Mouse (Mus musculus) limb, embryonic 11.5 days (tissue): Measurements from ENCODE around the gene Ddit4l. TPM values are rescaled to one million over a fixed set of nuclear protein-coding genes. Genes with fewer than 3 reads are reported as not detected.
"Not testable (repeated sequence)": the region's sequence is repeated elsewhere in the genome, so short reads cannot be mapped to it uniquely, and the experiment has no call there.

Source experiments
- ATAC-seq: fragments of 200-750 bp; cut with Nextera tagmentation; 2 replicates; pipeline ENCODE4 v1.8.0; 2017; ENCODE audit warnings: low read depth; ENCODE audit not compliant: insufficient number of reproducible peaks, low FRiP score, low TSS enrichment
- DNase-seq: peaks from one replicate; pipeline ENCODE4 v3.0.0-alpha.2; 2015; ENCODE audit warnings: low spot score
- H3K27ac ChIP-seq: fragments of 300-500 bp; sonication (generic); replicated peaks from 2 replicates; pipeline ENCODE4 v1.5.1; 2014; ENCODE audit warnings: low read depth, mild to moderate bottlenecking, low read length
- H3K27me3 ChIP-seq: fragments of 300-500 bp; sonication (generic); 2 replicates; pipeline ENCODE4 v1.6.1; 2014; ENCODE audit warnings: mild to moderate bottlenecking, low read length, mixed read lengths; ENCODE audit not compliant: control insufficient read depth, insufficient read depth
- H3K36me3 ChIP-seq: fragments of 300-500 bp; sonication (generic); 2 replicates; pipeline ENCODE4 v1.6.1; 2014; ENCODE audit warnings: mild to moderate bottlenecking, low read length, moderate library complexity, mixed read lengths; ENCODE audit not compliant: control insufficient read depth, insufficient read depth
- H3K4me1 ChIP-seq: fragments of 300-500 bp; sonication (generic); 2 replicates; pipeline ENCODE4 v1.6.1; 2014; ENCODE audit warnings: low read length, mixed read lengths; ENCODE audit not compliant: control insufficient read depth, insufficient read depth
- H3K4me2 ChIP-seq: fragments of 300-500 bp; sonication (generic); 2 replicates; pipeline ENCODE4 v1.6.1; 2014; ENCODE audit warnings: low read depth, mild to moderate bottlenecking, moderate library complexity; ENCODE audit not compliant: severe bottlenecking
- H3K4me3 ChIP-seq: fragments of 300-500 bp; sonication (generic); 2 replicates; pipeline ENCODE4 v1.5.1; 2014; ENCODE audit warnings: low read depth, low read length
- H3K9ac ChIP-seq: fragments of 300-500 bp; sonication (generic); 2 replicates; pipeline ENCODE4 v1.6.1; 2014; ENCODE audit warnings: mild to moderate bottlenecking, low read length
- H3K9me3 ChIP-seq: fragments of 300-500 bp; sonication (generic); 2 replicates; pipeline ENCODE4 v1.6.1; 2016; ENCODE audit warnings: low read length; ENCODE audit not compliant: control insufficient read depth
- WGBS: fragments of 180-500 bp; shearing (Covaris S2); extraction: QIAGEN DNeasy Blood & Tissue Kit; methylation state at CpG from one replicate; pipeline ENCODE4 v1.1.7; 2014; 5-methylcytosine and 5-hydroxymethylcytosine counted together
- polyA plus RNA-seq: library from polyadenylated mRNA; unstranded; fragments of >200 nt; fragmentation: Nextera tagmentation; extraction: Ambion mirVana; gene quantifications from 2 replicates; pipeline ENCODE4 v1.2.1, GENCODE M21; 2014

Gene Ddit4l
- 6.0 and 8.0 TPM in 2 replicates for polyA plus RNA-seq

GRCm38 (mm10) chr3:137621312-137621711 lies at the start of gene Ddit4l:
Gene Ddit4l, plus strand, starts transcription at chr3:137621612.
- not testable (repeated sequence) for H3K4me3 ChIP-seq, H3K4me2 ChIP-seq, H3K9me3 ChIP-seq, H3K9ac ChIP-seq, H3K36me3 ChIP-seq, H3K27ac ChIP-seq, DNase-seq, H3K4me1 ChIP-seq, ATAC-seq, H3K27me3 ChIP-seq
- WGBS = 93% methylated on average over 3 of the region's 3 CpGs

- H3K9me3 ChIP-seq = no peaks in the 10 kb centered on the region
- no peak overlapping the region for H3K9ac ChIP-seq
- H3K27ac ChIP-seq = no peak overlapping the region
- 86% methylated on average over 4 of the region's 4 CpGs for WGBS
- no peak for DNase-seq
- no peaks in the 10 kb centered on the region for H3K27me3 ChIP-seq
- no peaks in the 10 kb centered on the region for H3K4me1 ChIP-seq
- H3K4me3 ChIP-seq = no peak overlapping the region
- H3K36me3 ChIP-seq = no peaks in the 10 kb centered on the region
- ATAC-seq = no peak
- H3K4me2 ChIP-seq = no peak overlapping the region
These were observed 45.3 kb upstream of the Ddit4l start for GRCm38 (mm10) chr3:137576146-137576545.

- 77% methylated on average over 5 of the region's 5 CpGs for WGBS
- Histone ChIP-seq H3K27me3 (no peaks in the 10 kb centered on the region; the same call in 1 of the 2 replicates), H3K9me3 (no peaks in the 10 kb centered on the region), H3K4me3 (no peak overlapping the region), H3K4me1 (no peaks in the 10 kb centered on the region), H3K9ac (no peak overlapping the region), H3K27ac (no peak overlapping the region), H3K36me3 (no peaks in the 10 kb centered on the region), H3K4me2 (no peak overlapping the region)
- no peak for DNase-seq
- ATAC-seq = no peak
These were observed 34.9 kb upstream of the Ddit4l start for GRCm38 (mm10) chr3:137586376-137586969.

- WGBS = 79% methylated on average over 4 of the region's 4 CpGs
- no peak overlapping the region for H3K9ac ChIP-seq
- no peak overlapping the region for H3K4me2 ChIP-seq
- no peaks in the 10 kb centered on the region for H3K9me3 ChIP-seq
- no peaks in the 10 kb centered on the region for H3K4me1 ChIP-seq
- H3K27me3 ChIP-seq = no peaks in the 10 kb centered on the region
- DNase-seq (no peak), ATAC-seq (no peak)
- H3K36me3 ChIP-seq = no peaks in the 10 kb centered on the region
- H3K4me3 ChIP-seq = no peak overlapping the region
- H3K27ac ChIP-seq = no peak overlapping the region
These were observed 31.6 kb upstream of the Ddit4l start for GRCm38 (mm10) chr3:137589811-137590210.

- Histone ChIP-seq H3K27ac (no peak overlapping the region), H3K9ac (no peak overlapping the region), H3K27me3 (no peaks in the 10 kb centered on the region), H3K9me3 (no peaks in the 10 kb centered on the region), H3K36me3 (no peaks in the 10 kb centered on the region), H3K4me1 (no peaks in the 10 kb centered on the region), H3K4me2 (no peak overlapping the region), H3K4me3 (no peak overlapping the region)
- DNase-seq (no peak), ATAC-seq (no peak)
- WGBS = 50% methylated on average over 4 of the region's 4 CpGs
These were observed 27.0 kb upstream of the Ddit4l start for GRCm38 (mm10) chr3:137594332-137594905.

- H3K27me3 ChIP-seq = no peaks in the 10 kb centered on the region
- DNase-seq (no peak), ATAC-seq (no peak)
- 68% methylated on average over 1 of the region's 1 CpGs for WGBS
- no peaks in the 10 kb centered on the region for H3K36me3 ChIP-seq
- H3K4me2 ChIP-seq = no peak overlapping the region
- no peaks in the 10 kb centered on the region for H3K4me1 ChIP-seq
- no peak overlapping the region for H3K27ac ChIP-seq
- no peak overlapping the region for H3K9ac ChIP-seq
- no peak overlapping the region for H3K4me3 ChIP-seq
- no peaks in the 10 kb centered on the region for H3K9me3 ChIP-seq
These were observed 12.4 kb upstream of the Ddit4l start for GRCm38 (mm10) chr3:137608918-137609435.

GRCm38 (mm10) chr3:137610457-137611109 lies 10.8 kb upstream of the Ddit4l start:
- no peak for DNase-seq
- Histone ChIP-seq H3K36me3 (no peaks in the 10 kb centered on the region), H3K27me3 (no peaks in the 10 kb centered on the region), H3K9ac (no peak overlapping the region), H3K4me1 (no peaks in the 10 kb centered on the region), H3K4me3 (no peak overlapping the region), H3K9me3 (no peaks in the 10 kb centered on the region), H3K4me2 (no peak overlapping the region), H3K27ac (no peak overlapping the region)
- ATAC-seq = no peak
- WGBS = 95% methylated on average over 6 of the region's 6 CpGs

GRCm38 (mm10) chr3:137611110-137611857 lies 10.1 kb upstream of the Ddit4l start:
- H3K27me3 ChIP-seq = no peaks in the 10 kb centered on the region
- no peak overlapping the region for H3K27ac ChIP-seq
- no peaks in the 10 kb centered on the region for H3K36me3 ChIP-seq
- H3K9me3 ChIP-seq = no peaks in the 10 kb centered on the region
- no peak overlapping the region for H3K4me2 ChIP-seq
- no peak overlapping the region for H3K9ac ChIP-seq
- no peaks in the 10 kb centered on the region for H3K4me1 ChIP-seq
- ATAC-seq (no peak), DNase-seq (no peak)
- no peak overlapping the region for H3K4me3 ChIP-seq
- WGBS = 73% methylated on average over 4 of the region's 4 CpGs
